Mouse (Mus musculus) layer of hippocampus, adult 18-20 months (tissue): ENCODE results near the gene Rab23. TPM values are rescaled to one million over a fixed set of nuclear protein-coding genes. Genes with fewer than 3 reads are reported as not detected.

Source experiments
- DNase-seq, 2 experiments: peaks; one replicate each; pipeline ENCODE4 v3.0.0; 2022; ENCODE audit warnings: low spot score in 2 of 2
- long read RNA-seq: library from polyadenylated mRNA; stranded (forward); transcript quantifications from one replicate; pipeline ENCODE4 v2.0.0, GENCODE M21; 2021
- total RNA-seq, 2 experiments: library from RNA; stranded (reverse); gene quantifications; 2 replicates each; pipeline ENCODE4 v1.2.3; 2021

The Rab23 gene
- total RNA-seq: 10 to 100 TPM; 29.6 to 31.3 TPM
- long read RNA-seq, full-length matches to known transcripts: 36 of 52 reads
- long read RNA-seq, partial matches to known transcripts: 2 of 52 reads
- long read RNA-seq, other reads (novel, unspliced or antisense): 14 of 52 reads

- peak; percentile 82 to 87 for DNase-seq
These were observed at the start of gene Rab23 for GRCm38 (mm10) chr1:33719733-33720225. Rab23 (plus strand) TSS chr1:33719887.

- peak; percentile 34 to 63 for DNase-seq
These were observed 49.5 kb upstream of the Rab23 start for GRCm38 (mm10) chr1:33670164-33670616.

GRCm38 (mm10) chr1:33671441-33671840, 48.2 kb upstream of the Rab23 start:
- DNase-seq: peak in 1 of 2 experiments; percentile 60

- no peak for DNase-seq
These were observed 47.6 kb upstream of the Rab23 start for GRCm38 (mm10) chr1:33672083-33672482.

GRCm38 (mm10) chr1:33672514-33672913, 47.2 kb upstream of the Rab23 start:
- DNase-seq: peak in 1 of 2 experiments; percentile 38

- no peak for DNase-seq
These were observed 46.3 kb upstream of the Rab23 start for GRCm38 (mm10) chr1:33673158-33673960.

GRCm38 (mm10) chr1:33680435-33680834, 39.3 kb upstream of the Rab23 start:
- no peak for DNase-seq

- DNase-seq: no peak
These were observed 38.8 kb upstream of the Rab23 start for GRCm38 (mm10) chr1:33680890-33681289.

- DNase-seq: peak in 1 of 2 experiments; percentile 37
These were observed 35.2 kb upstream of the Rab23 start for GRCm38 (mm10) chr1:33684459-33684858.

- DNase-seq: no peak
These were observed 30.9 kb upstream of the Rab23 start for GRCm38 (mm10) chr1:33688810-33689209.

- no peak for DNase-seq
These were observed 30.1 kb upstream of the Rab23 start for GRCm38 (mm10) chr1:33689446-33690086.

GRCm38 (mm10) chr1:33690087-33690448, 29.6 kb upstream of the Rab23 start:
- no peak for DNase-seq

GRCm38 (mm10) chr1:33693893-33694292, 25.8 kb upstream of the Rab23 start:
- no peak for DNase-seq

- DNase-seq: no peak
These were observed 23.7 kb upstream of the Rab23 start for GRCm38 (mm10) chr1:33696016-33696415.

- peak in 1 of 2 experiments; percentile 62 for DNase-seq
These were observed 18.4 kb upstream of the Rab23 start for GRCm38 (mm10) chr1:33701244-33701643.

GRCm38 (mm10) chr1:33709615-33710014, 10.1 kb upstream of the Rab23 start:
- no peak for DNase-seq

- no peak for DNase-seq
These were observed 7.7 kb upstream of the Rab23 start for GRCm38 (mm10) chr1:33712026-33712425.

GRCm38 (mm10) chr1:33714796-33715195, 4.9 kb upstream of the Rab23 start:
- DNase-seq: no peak

- DNase-seq: no peak
These were observed 2.1 kb upstream of the Rab23 start for GRCm38 (mm10) chr1:33717636-33718035.

GRCm38 (mm10) chr1:33720231-33720630, 544 bp downstream of the Rab23 start:
- no peak for DNase-seq

- DNase-seq: no peak
These were observed 1.3 kb downstream of the Rab23 start for GRCm38 (mm10) chr1:33721020-33721419.

- DNase-seq: no peak
These were observed 4.8 kb downstream of the Rab23 start for GRCm38 (mm10) chr1:33724516-33724915.
